Comparison of ENCODE assay signal across 11 mouse cellular contexts in genomic region chr16:35625286-35626020, GRCm38 (mm10).
DNase-seq lines count a peak whose midpoint lies in the region; ATAC-seq and TF ChIP-seq lines count a peak whose summit lies in the region.
"Had no signal": no experiment of that assay in that cellular context is flagged by ENCODE, and none has a peak within 500 bp of the region (broad histone marks: within the 10 kb centered on the region; RNA-seq: fewer than 3 reads in every experiment).

No protein-coding gene starts in this region.

- DNase-seq in neural tube, embryonic 10.5 days (ENCODE audit: extremely low spot score, low spot score) = no peak
- DNase-seq in cerebellum, adult 11-12 months = peak; percentile 73
- DNase-seq in midbrain, postnatal 0 days (ENCODE audit: low spot score) = peak; percentile 76
- no peak for DNase-seq in right cerebral cortex, adult 18-20 months
- DNase-seq: kidney, adult 11 months; lung, embryonic 14.5 days had no signal

- no peak overlapping the region for H3K4me2 ChIP-seq in neural tube, embryonic 13.5 days
- H3K4me2 ChIP-seq in hindbrain, embryonic 12.5 days (replicated peaks) = no peak overlapping the region
- H3K4me2 ChIP-seq in midbrain, postnatal 0 days (ENCODE audit: low read depth, low read length, poor library complexity, severe bottlenecking) = no peak overlapping the region
- H3K4me2 ChIP-seq in heart, embryonic 11.5 days = no peak overlapping the region
- no peak overlapping the region for H3K4me2 ChIP-seq in kidney, embryonic 14.5 days (replicated peaks; ENCODE audit: low read depth, low read length)
- H3K4me2 ChIP-seq: heart, embryonic 13.5 days; lung, embryonic 14.5 days had no signal

- TF ChIP-seq CTCF in midbrain, postnatal 0 days (IDR thresholded peaks at IDR 0.05) = no peak

- no peaks in the 10 kb centered on the region for H3K9me3 ChIP-seq in neural tube, embryonic 13.5 days
- no peaks in the 10 kb centered on the region for H3K9me3 ChIP-seq in hindbrain, embryonic 12.5 days (replicated peaks)
- H3K9me3 ChIP-seq in midbrain, postnatal 0 days (ENCODE audit: low read length) = no peaks in the 10 kb centered on the region
- no peaks in the 10 kb centered on the region for H3K9me3 ChIP-seq in heart, embryonic 11.5 days (replicated peaks; ENCODE audit: control insufficient read depth, low read length)
- no peaks in the 10 kb centered on the region for H3K9me3 ChIP-seq in kidney, embryonic 14.5 days (ENCODE audit: control insufficient read depth, low read length)
- H3K9me3 ChIP-seq: heart, embryonic 13.5 days had no signal

- H3K4me1 ChIP-seq in neural tube, embryonic 13.5 days (replicated peaks) = peaks cover 44% of the 10 kb centered on the region
- H3K4me1 ChIP-seq in hindbrain, embryonic 12.5 days = peaks cover 24% of the 10 kb centered on the region
- peaks cover 6% of the 10 kb centered on the region for H3K4me1 ChIP-seq in midbrain, postnatal 0 days (ENCODE audit: insufficient read depth, low read length)
- H3K4me1 ChIP-seq in heart, embryonic 11.5 days (ENCODE audit: control insufficient read depth, insufficient read depth, low read length) = no peaks in the 10 kb centered on the region
- 0 out of 2 replicates have a peak, but pooled peaks cover 3% of the 10 kb centered on the region for H3K4me1 ChIP-seq in kidney, embryonic 14.5 days (ENCODE audit: control insufficient read depth, insufficient read depth, low read length)

- no peak overlapping the region for H3K4me3 ChIP-seq in neural tube, embryonic 13.5 days
- no peak overlapping the region for H3K4me3 ChIP-seq in hindbrain, embryonic 12.5 days
- H3K4me3 ChIP-seq in midbrain, postnatal 0 days (ENCODE audit: low read depth, low read length) = no peak overlapping the region
- H3K4me3 ChIP-seq in heart, embryonic 11.5 days (ENCODE audit: low read depth, low read length) = no peak overlapping the region
- H3K4me3 ChIP-seq in kidney, embryonic 14.5 days (ENCODE audit: low read length) = no peak overlapping the region
- H3K4me3 ChIP-seq: heart, embryonic 13.5 days had no signal

- H3K36me3 ChIP-seq in neural tube, embryonic 13.5 days = no peaks in the 10 kb centered on the region; the same call in 1 of the 2 replicates
- no peaks in the 10 kb centered on the region for H3K36me3 ChIP-seq in hindbrain, embryonic 12.5 days
- no peaks in the 10 kb centered on the region for H3K36me3 ChIP-seq in midbrain, postnatal 0 days (ENCODE audit: insufficient read depth, low read length)
- H3K36me3 ChIP-seq in heart, embryonic 11.5 days (ENCODE audit: control insufficient read depth, insufficient read depth, low read length) = no peaks in the 10 kb centered on the region
- no peaks in the 10 kb centered on the region for H3K36me3 ChIP-seq in kidney, embryonic 14.5 days (ENCODE audit: control insufficient read depth, insufficient read depth, low read length)
- H3K36me3 ChIP-seq: heart, embryonic 13.5 days had no signal

- H3K27me3 ChIP-seq in neural tube, embryonic 13.5 days = 0 out of 2 replicates have a peak, but pooled peaks cover 2% of the 10 kb centered on the region
- no peaks in the 10 kb centered on the region for H3K27me3 ChIP-seq in hindbrain, embryonic 12.5 days
- H3K27me3 ChIP-seq in midbrain, postnatal 0 days (ENCODE audit: insufficient read depth, low read length) = no peaks in the 10 kb centered on the region
- 0 out of 2 replicates have a peak, but pooled peaks cover 3% of the 10 kb centered on the region for H3K27me3 ChIP-seq in heart, embryonic 11.5 days (ENCODE audit: control insufficient read depth, insufficient read depth, low read length)
- H3K27me3 ChIP-seq in kidney, embryonic 14.5 days (ENCODE audit: control insufficient read depth, insufficient read depth, low read length) = no peaks in the 10 kb centered on the region

- 65% methylated on average over 16 of the region's 16 CpGs for WGBS in neural tube, embryonic 13.5 days
- 68% methylated on average over 16 of the region's 16 CpGs for WGBS in hindbrain, embryonic 12.5 days
- WGBS in midbrain, postnatal 0 days = 45% methylated on average over 16 of the region's 16 CpGs
- WGBS in heart, embryonic 11.5 days (ENCODE audit: insufficient replicate concordance) = 77% methylated on average over 16 of the region's 16 CpGs
- WGBS in kidney, embryonic 14.5 days = 64% methylated on average over 16 of the region's 16 CpGs

- peak; percentile 34; the same call in 1 of the 2 replicates for ATAC-seq in neural tube, embryonic 13.5 days (ENCODE audit: low read depth)
- ATAC-seq in hindbrain, embryonic 12.5 days (ENCODE audit: low FRiP score) = 0 out of 2 replicates have a peak, but pooled peaks have one; percentile 7
- ATAC-seq in midbrain, postnatal 0 days (ENCODE audit: low FRiP score) = no peak
- ATAC-seq in heart, embryonic 11.5 days (replicated peaks; ENCODE audit: insufficient number of reproducible peaks, low FRiP score, low TSS enrichment) = no peak
- no peak for ATAC-seq in kidney, embryonic 14.5 days (ENCODE audit: low FRiP score, low TSS enrichment)

- no peak overlapping the region for H3K9ac ChIP-seq in neural tube, embryonic 13.5 days
- H3K9ac ChIP-seq in hindbrain, embryonic 12.5 days = no peak overlapping the region
- no peak overlapping the region for H3K9ac ChIP-seq in midbrain, postnatal 0 days (replicated peaks; ENCODE audit: low read length, poor library complexity, severe bottlenecking)
- no peak overlapping the region for H3K9ac ChIP-seq in heart, embryonic 11.5 days (ENCODE audit: low read depth, low read length)
- H3K9ac ChIP-seq in kidney, embryonic 14.5 days (ENCODE audit: low read depth, low read length) = no peak overlapping the region
- H3K9ac ChIP-seq: heart, embryonic 13.5 days; lung, embryonic 14.5 days had no signal

- peak overlapping the region; percentile 68 for H3K27ac ChIP-seq in neural tube, embryonic 13.5 days (replicated peaks)
- H3K27ac ChIP-seq in hindbrain, embryonic 12.5 days = peak overlapping the region; percentile 57
- H3K27ac ChIP-seq in midbrain, postnatal 0 days (ENCODE audit: low read depth, low read length) = 0 out of 2 replicates have a peak overlapping the region, but pooled peaks have one; percentile 18
- no peak overlapping the region for H3K27ac ChIP-seq in heart, embryonic 11.5 days (ENCODE audit: low read depth, low read length)
- no peak overlapping the region for H3K27ac ChIP-seq in kidney, embryonic 14.5 days (ENCODE audit: low read depth, low read length)
- H3K27ac ChIP-seq: heart, embryonic 13.5 days had no signal

Comparison
In these comparisons a context has a peak if more than half of its experiments do, and no peak if none do; other contexts are left out.
1. ATAC-seq: peak in neural tube, embryonic 13.5 days (single experiment) and hindbrain, embryonic 12.5 days (single experiment); none in midbrain, postnatal 0 days (single experiment), heart, embryonic 11.5 days (single experiment) and kidney, embryonic 14.5 days (single experiment).
2. H3K27ac ChIP-seq: peak in neural tube, embryonic 13.5 days (single experiment), hindbrain, embryonic 12.5 days (single experiment) and midbrain, postnatal 0 days (single experiment); none in heart, embryonic 11.5 days (single experiment) and kidney, embryonic 14.5 days (single experiment).
3. DNase-seq: peak in cerebellum, adult 11-12 months (single experiment) and midbrain, postnatal 0 days (single experiment); none in neural tube, embryonic 10.5 days (single experiment) and right cerebral cortex, adult 18-20 months (single experiment).